Mouse (Mus musculus): Measurements from ENCODE around the gene Nat8f4. TPM values are rescaled to one million over a fixed set of nuclear protein-coding genes. Genes with fewer than 3 reads are reported as not detected.
A peak's percentile ranks its signal among the peaks of the same experiment; 100 is the strongest.
"Not testable (repeated sequence)": the region's sequence is repeated elsewhere in the genome, so short reads cannot be mapped to it uniquely, and the experiment has no call there.

Gene Nat8f4
- 9.8 and 10.2 TPM in 2 replicates for polyA plus RNA-seq (2012; rRNA removed)

GRCm38 (mm10) chr6:85904642-85905061, at the start of gene Nat8f4:
Gene Nat8f4 (minus strand): TSS chr6:85904884.
- peak within 1 kb of the TSS; percentile 50; the same call in 1 of the 2 replicates for H3K27ac ChIP-seq (ENCODE audit: insufficient read depth, low read length)
- TF ChIP-seq CTCF (IDR thresholded peaks at IDR 0.05; ENCODE audit: borderline replicate concordance, insufficient read depth, low read depth, low read length) = peak; percentile 74
- not testable (repeated sequence) for H3K27me3 ChIP-seq (ENCODE audit: control insufficient read depth, insufficient read depth, low read length); H3K4me1 ChIP-seq (ENCODE audit: control insufficient read depth, insufficient read depth, low read length)
- DNase-seq = peak; percentile 76 to 88
- 15% methylated on average over 20 of the region's 20 CpGs for WGBS
- H3K4me3 ChIP-seq (replicated peaks; ENCODE audit: insufficient read depth, low read depth, low read length) = peak within 1 kb of the TSS; percentile 42

GRCm38 (mm10) chr6:85948549-85948948, 43.9 kb upstream of the Nat8f4 start:
- WGBS = 89% methylated on average over 6 of the region's 6 CpGs
- TF ChIP-seq POLR2A (IDR thresholded peaks at IDR 0.05; ENCODE audit: borderline replicate concordance, insufficient read depth, low read length) = no peak
- no peak for TF ChIP-seq CTCF (IDR thresholded peaks at IDR 0.05; ENCODE audit: borderline replicate concordance, insufficient read depth, low read depth, low read length)
- Histone ChIP-seq H3K4me1 (ENCODE audit: control insufficient read depth, insufficient read depth, low read length) (no peaks in the 10 kb centered on the region), H3K4me3 (replicated peaks; ENCODE audit: insufficient read depth, low read depth, low read length) (no peak overlapping the region), H3K27me3 (ENCODE audit: control insufficient read depth, insufficient read depth, low read length) (no peaks in the 10 kb centered on the region), H3K27ac (ENCODE audit: insufficient read depth, low read length) (no peak overlapping the region)
- no peak for DNase-seq

- Histone ChIP-seq H3K4me3 (replicated peaks; ENCODE audit: insufficient read depth, low read depth, low read length) (no peak overlapping the region), H3K4me1 (ENCODE audit: control insufficient read depth, insufficient read depth, low read length) (no peaks in the 10 kb centered on the region), H3K27me3 (ENCODE audit: control insufficient read depth, insufficient read depth, low read length) (no peaks in the 10 kb centered on the region), H3K27ac (ENCODE audit: insufficient read depth, low read length) (no peak overlapping the region)
- WGBS = 94% methylated on average over 3 of the region's 3 CpGs
- no peak for DNase-seq
- TF ChIP-seq CTCF (IDR thresholded peaks at IDR 0.05; ENCODE audit: borderline replicate concordance, insufficient read depth, low read depth, low read length) = no peak
- no peak for TF ChIP-seq POLR2A (IDR thresholded peaks at IDR 0.05; ENCODE audit: borderline replicate concordance, insufficient read depth, low read length)
Measured at GRCm38 (mm10) chr6:85942469-85942868, 37.8 kb upstream of the Nat8f4 start.

GRCm38 (mm10) chr6:85938701-85939100, 34.0 kb upstream of the Nat8f4 start:
- Histone ChIP-seq H3K27ac (ENCODE audit: insufficient read depth, low read length) (no peak overlapping the region), H3K27me3 (ENCODE audit: control insufficient read depth, insufficient read depth, low read length) (no peaks in the 10 kb centered on the region), H3K4me3 (replicated peaks; ENCODE audit: insufficient read depth, low read depth, low read length) (no peak overlapping the region), H3K4me1 (ENCODE audit: control insufficient read depth, insufficient read depth, low read length) (no peaks in the 10 kb centered on the region)
- TF ChIP-seq CTCF (IDR thresholded peaks at IDR 0.05; ENCODE audit: borderline replicate concordance, insufficient read depth, low read depth, low read length) (no peak), POLR2A (IDR thresholded peaks at IDR 0.05; ENCODE audit: borderline replicate concordance, insufficient read depth, low read length) (no peak)
- 68% methylated on average over 10 of the region's 10 CpGs for WGBS
- no peak for DNase-seq

- TF ChIP-seq CTCF (IDR thresholded peaks at IDR 0.05; ENCODE audit: borderline replicate concordance, insufficient read depth, low read depth, low read length) (peak; percentile 46; the same call in 1 of the 2 replicates), POLR2A (IDR thresholded peaks at IDR 0.05; ENCODE audit: borderline replicate concordance, insufficient read depth, low read length) (peak; percentile 30; the same call in 1 of the 2 replicates)
- DNase-seq = peak; percentile 85 to 89
- peak overlapping the region; percentile 69 for H3K4me3 ChIP-seq (replicated peaks; ENCODE audit: insufficient read depth, low read depth, low read length)
- peak overlapping the region; percentile 38; the same call in 1 of the 2 replicates for H3K27ac ChIP-seq (ENCODE audit: insufficient read depth, low read length)
- WGBS = 1% methylated on average over 50 of the region's 50 CpGs
- H3K27me3 ChIP-seq (ENCODE audit: control insufficient read depth, insufficient read depth, low read length); H3K4me1 ChIP-seq (ENCODE audit: control insufficient read depth, insufficient read depth, low read length): not testable (repeated sequence)
Measured at GRCm38 (mm10) chr6:85936508-85937465, 32.1 kb upstream of the Nat8f4 start.

- no peak for DNase-seq
- H3K4me1 ChIP-seq (ENCODE audit: control insufficient read depth, insufficient read depth, low read length) = no peaks in the 10 kb centered on the region
- TF ChIP-seq CTCF (IDR thresholded peaks at IDR 0.05; ENCODE audit: borderline replicate concordance, insufficient read depth, low read depth, low read length) (no peak), POLR2A (IDR thresholded peaks at IDR 0.05; ENCODE audit: borderline replicate concordance, insufficient read depth, low read length) (no peak)
- no peak overlapping the region for H3K27ac ChIP-seq (ENCODE audit: insufficient read depth, low read length)
- H3K27me3 ChIP-seq (ENCODE audit: control insufficient read depth, insufficient read depth, low read length) = no peaks in the 10 kb centered on the region
- H3K4me3 ChIP-seq (replicated peaks; ENCODE audit: insufficient read depth, low read depth, low read length) = no peak overlapping the region
- WGBS = 82% methylated on average over 3 of the region's 3 CpGs
Measured at GRCm38 (mm10) chr6:85935646-85936045, 31.0 kb upstream of the Nat8f4 start.

GRCm38 (mm10) chr6:85934047-85934446, 29.4 kb upstream of the Nat8f4 start:
- Histone ChIP-seq H3K27ac (ENCODE audit: insufficient read depth, low read length) (no peak overlapping the region), H3K4me1 (ENCODE audit: control insufficient read depth, insufficient read depth, low read length) (no peaks in the 10 kb centered on the region), H3K4me3 (replicated peaks; ENCODE audit: insufficient read depth, low read depth, low read length) (no peak overlapping the region), H3K27me3 (ENCODE audit: control insufficient read depth, insufficient read depth, low read length) (no peaks in the 10 kb centered on the region)
- WGBS = 76% methylated on average over 8 of the region's 8 CpGs
- TF ChIP-seq CTCF (IDR thresholded peaks at IDR 0.05; ENCODE audit: borderline replicate concordance, insufficient read depth, low read depth, low read length) = no peak
- no peak for TF ChIP-seq POLR2A (IDR thresholded peaks at IDR 0.05; ENCODE audit: borderline replicate concordance, insufficient read depth, low read length)
- DNase-seq = no peak

- no peaks in the 10 kb centered on the region for H3K27me3 ChIP-seq (ENCODE audit: control insufficient read depth, insufficient read depth, low read length)
- H3K4me1 ChIP-seq (ENCODE audit: control insufficient read depth, insufficient read depth, low read length) = no peaks in the 10 kb centered on the region
- H3K27ac ChIP-seq (ENCODE audit: insufficient read depth, low read length) = no peak overlapping the region
- TF ChIP-seq CTCF (IDR thresholded peaks at IDR 0.05; ENCODE audit: borderline replicate concordance, insufficient read depth, low read depth, low read length) (no peak), POLR2A (IDR thresholded peaks at IDR 0.05; ENCODE audit: borderline replicate concordance, insufficient read depth, low read length) (no peak)
- no peak overlapping the region for H3K4me3 ChIP-seq (replicated peaks; ENCODE audit: insufficient read depth, low read depth, low read length)
- 83% methylated on average over 1 of the region's 1 CpGs for WGBS
- DNase-seq = no peak
Measured at GRCm38 (mm10) chr6:85929312-85929711, 24.6 kb upstream of the Nat8f4 start.

Measured in cerebellum, adult 2 months (tissue).